Mouse (Mus musculus) stomach, embryonic 16.5 days (tissue): ENCODE measurements around the gene Banf1. TPM values are rescaled to one million over a fixed set of nuclear protein-coding genes. Genes with fewer than 3 reads are reported as not detected.
A peak's percentile ranks its signal among the peaks of the same experiment; 100 is the strongest.
"Not testable (repeated sequence)": the region's sequence is repeated elsewhere in the genome, so short reads cannot be mapped to it uniquely, and the experiment has no call there.

ENCODE experiments used
- ATAC-seq: fragments of 200-750 bp; cut with Nextera tagmentation; 2 replicates; pipeline ENCODE4 v1.8.0; 2017; ENCODE audit warnings: moderate number of reproducible peaks, moderate TSS enrichment; ENCODE audit not compliant: insufficient read depth, low FRiP score
- H3K27ac ChIP-seq: fragments of 300-500 bp; sonication (generic); 2 replicates; pipeline ENCODE4 v1.5.1; 2014; ENCODE audit warnings: low read length
- H3K27me3 ChIP-seq: fragments of 300-500 bp; sonication (generic); 2 replicates; pipeline ENCODE4 v1.6.1; 2014; ENCODE audit warnings: low read length, control low read depth, mixed read lengths; ENCODE audit not compliant: control insufficient read depth, insufficient read depth
- H3K36me3 ChIP-seq: fragments of 300-500 bp; sonication (generic); 2 replicates; pipeline ENCODE4 v1.6.1; 2014; ENCODE audit warnings: low read length; ENCODE audit not compliant: control insufficient read depth, insufficient read depth
- H3K4me1 ChIP-seq: fragments of 300-500 bp; sonication (generic); 2 replicates; pipeline ENCODE4 v1.6.1; 2014; ENCODE audit warnings: low read length, control low read depth, mixed read lengths; ENCODE audit not compliant: control insufficient read depth, insufficient read depth
- H3K4me2 ChIP-seq: fragments of 300-500 bp; sonication (generic); 2 replicates; pipeline ENCODE4 v1.6.1; 2014; ENCODE audit warnings: low read depth, low read length, mixed read lengths
- H3K4me3 ChIP-seq: fragments of 300-500 bp; sonication (generic); replicated peaks from 2 replicates; pipeline ENCODE4 v1.5.1; 2014; ENCODE audit warnings: mild to moderate bottlenecking, low read length
- H3K9ac ChIP-seq: fragments of 300-500 bp; sonication (generic); 2 replicates; pipeline ENCODE4 v1.6.1; 2014; ENCODE audit warnings: low read length
- H3K9me3 ChIP-seq: fragments of 300-500 bp; sonication (generic); replicated peaks from 2 replicates; pipeline ENCODE4 v1.6.1; 2016; ENCODE audit warnings: low read length, control low read depth; ENCODE audit not compliant: control insufficient read depth
- WGBS: fragments of 180-500 bp; shearing (Covaris S2); extraction: QIAGEN DNeasy Blood & Tissue Kit; methylation state at CpG from one replicate; pipeline ENCODE4 v1.1.7; 2014; 5-methylcytosine and 5-hydroxymethylcytosine counted together
- polyA plus RNA-seq: library from polyadenylated mRNA; unstranded; fragments of >200 nt; fragmentation: Nextera tagmentation; extraction: Ambion mirVana; gene quantifications from 2 replicates; pipeline ENCODE4 v1.2.1, GENCODE M21; 2015

Banf1 gene
- 377 and 400 TPM in 2 replicates for polyA plus RNA-seq

GRCm38 (mm10) chr19:5367053-5367359 is at the start of gene Banf1:
TSS of gene Banf1 (minus strand) at chr19:5367168.
- H3K36me3 ChIP-seq: peaks cover 10% of the 10 kb centered on the region
- ATAC-seq: no peak
- WGBS: 0% methylated on average over 33 of the region's 33 CpGs

GRCm38 (mm10) chr19:5414534-5414957 is 47.6 kb upstream of the Banf1 start:
- no peak overlapping the region for H3K9ac ChIP-seq
- no peak overlapping the region for H3K4me3 ChIP-seq
- H3K9me3 ChIP-seq: no peaks in the 10 kb centered on the region
- no peak overlapping the region for H3K4me2 ChIP-seq
- H3K27ac ChIP-seq: no peak overlapping the region
- 72% methylated on average over 2 of the region's 2 CpGs for WGBS
- no peaks in the 10 kb centered on the region for H3K27me3 ChIP-seq
- no peaks in the 10 kb centered on the region for H3K36me3 ChIP-seq
- ATAC-seq: no peak
- no peaks in the 10 kb centered on the region for H3K4me1 ChIP-seq

More at GRCm38 (mm10) chr19:5367053-5367359, at the start of gene Banf1:
- peak within 1 kb of the TSS; percentile 80 for H3K4me2 ChIP-seq
- peak within 1 kb of the TSS; percentile 90 for H3K9ac ChIP-seq
- peak within 1 kb of the TSS; percentile 96 for H3K27ac ChIP-seq
- peaks cover 16% of the 10 kb centered on the region for H3K4me1 ChIP-seq
- H3K9me3 ChIP-seq: no peaks in the 10 kb centered on the region
- H3K4me3 ChIP-seq: peak within 1 kb of the TSS; percentile 70
- no peaks in the 10 kb centered on the region for H3K27me3 ChIP-seq

GRCm38 (mm10) chr19:5413840-5414239 is 46.9 kb upstream of the Banf1 start:
- no peak overlapping the region for H3K4me3 ChIP-seq
- no peaks in the 10 kb centered on the region for H3K4me1 ChIP-seq
- H3K27me3 ChIP-seq: no peaks in the 10 kb centered on the region
- H3K36me3 ChIP-seq: no peaks in the 10 kb centered on the region
- no peak overlapping the region for H3K9ac ChIP-seq
- WGBS: 70% methylated on average over 4 of the region's 4 CpGs
- no peaks in the 10 kb centered on the region for H3K9me3 ChIP-seq
- H3K27ac ChIP-seq: no peak overlapping the region
- H3K4me2 ChIP-seq: no peak overlapping the region
- ATAC-seq: no peak

GRCm38 (mm10) chr19:5411961-5412360 is 45.0 kb upstream of the Banf1 start:
- Histone ChIP-seq H3K4me2 (no peak overlapping the region), H3K4me3 (no peak overlapping the region), H3K9ac (no peak overlapping the region), H3K36me3 (no peaks in the 10 kb centered on the region), H3K4me1 (no peaks in the 10 kb centered on the region), H3K27me3 (no peaks in the 10 kb centered on the region), H3K27ac (no peak overlapping the region), H3K9me3 (no peaks in the 10 kb centered on the region)
- ATAC-seq: no peak
- 60% methylated on average over 5 of the region's 5 CpGs for WGBS

- WGBS: 81% methylated on average over 5 of the region's 5 CpGs
- no peaks in the 10 kb centered on the region for H3K27me3 ChIP-seq
- no peak overlapping the region for H3K9ac ChIP-seq
- H3K4me3 ChIP-seq: no peak overlapping the region
- H3K4me1 ChIP-seq: no peaks in the 10 kb centered on the region
- H3K27ac ChIP-seq: no peak overlapping the region
- ATAC-seq: no peak
- no peaks in the 10 kb centered on the region for H3K36me3 ChIP-seq
- no peak overlapping the region for H3K4me2 ChIP-seq
- no peaks in the 10 kb centered on the region for H3K9me3 ChIP-seq
Measured at GRCm38 (mm10) chr19:5410641-5411040, 43.7 kb upstream of the Banf1 start.

- 71% methylated on average over 5 of the region's 5 CpGs for WGBS
- ATAC-seq: no peak
- H3K27ac ChIP-seq: no peak overlapping the region
Measured at GRCm38 (mm10) chr19:5409068-5409467, 42.1 kb upstream of the Banf1 start.

GRCm38 (mm10) chr19:5408057-5409001 is 41.4 kb upstream of the Banf1 start:
- Histone ChIP-seq H3K4me3 (no peak overlapping the region), H3K4me1 (no peaks in the 10 kb centered on the region), H3K27me3 (no peaks in the 10 kb centered on the region), H3K27ac (no peak overlapping the region), H3K9me3 (no peaks in the 10 kb centered on the region), H3K9ac (no peak overlapping the region), H3K4me2 (peak overlapping the region; percentile 79; the same call in 1 of the 2 replicates), H3K36me3 (no peaks in the 10 kb centered on the region)
- 82% methylated on average over 13 of the region's 13 CpGs for WGBS
- no peak for ATAC-seq

More at GRCm38 (mm10) chr19:5409068-5409467, 42.1 kb upstream of the Banf1 start:
- Histone ChIP-seq H3K9me3 (no peaks in the 10 kb centered on the region), H3K9ac (no peak overlapping the region), H3K36me3 (no peaks in the 10 kb centered on the region), H3K4me2 (no peak overlapping the region), H3K4me3 (no peak overlapping the region), H3K27me3 (no peaks in the 10 kb centered on the region), H3K4me1 (no peaks in the 10 kb centered on the region)

GRCm38 (mm10) chr19:5407133-5407532 is 40.2 kb upstream of the Banf1 start:
- Histone ChIP-seq H3K9me3 (no peaks in the 10 kb centered on the region), H3K4me3 (peak overlapping the region; percentile 58), H3K27ac (peak overlapping the region; percentile 81), H3K4me1 (no peaks in the 10 kb centered on the region), H3K36me3 (no peaks in the 10 kb centered on the region), H3K9ac (peak overlapping the region; percentile 78), H3K4me2 (peak overlapping the region; percentile 79), H3K27me3 (no peaks in the 10 kb centered on the region)
- 9% methylated on average over 7 of the region's 7 CpGs for WGBS
- peak; percentile 57 for ATAC-seq

- peak overlapping the region; percentile 81 for H3K27ac ChIP-seq
- not testable (repeated sequence) for H3K27me3 ChIP-seq, H3K4me1 ChIP-seq, H3K36me3 ChIP-seq, H3K9me3 ChIP-seq
- peak; percentile 75 for ATAC-seq
- 12% methylated on average over 21 of the region's 25 CpGs for WGBS
- peak overlapping the region; percentile 79 for H3K4me2 ChIP-seq
- H3K9ac ChIP-seq: peak overlapping the region; percentile 78
- H3K4me3 ChIP-seq: peak overlapping the region; percentile 58
Measured at GRCm38 (mm10) chr19:5406531-5407126, 39.7 kb upstream of the Banf1 start.
